ENCODE assay signal across 8 mouse cellular contexts in genomic region chr5:149015335-149016201, GRCm38 (mm10). TPM values are rescaled to one million over a fixed set of nuclear protein-coding genes. Genes with fewer than 3 reads are reported as not detected.
DNase-seq lines count a peak whose midpoint lies in the region; ATAC-seq lines count a peak whose summit lies in the region.

No protein-coding gene starts in this region.

- H3K27me3 ChIP-seq in forebrain, embryonic 14.5 days (replicated peaks; ENCODE audit: control insufficient read depth, insufficient read depth, low read length) = no peaks in the 10 kb centered on the region
- H3K27me3 ChIP-seq in kidney, embryonic 14.5 days (ENCODE audit: control insufficient read depth, insufficient read depth, low read length) = no peaks in the 10 kb centered on the region
- peaks cover 2% of the 10 kb centered on the region; the same call in 1 of the 2 replicates for H3K27me3 ChIP-seq in midbrain, embryonic 11.5 days (ENCODE audit: control insufficient read depth, insufficient read depth, low read length)

- H3K4me1 ChIP-seq in forebrain, embryonic 14.5 days (ENCODE audit: control insufficient read depth, insufficient read depth, low read length) = peaks cover 7% of the 10 kb centered on the region; the same call in 1 of the 2 replicates
- peaks cover 13% of the 10 kb centered on the region for H3K4me1 ChIP-seq in kidney, embryonic 14.5 days (ENCODE audit: control insufficient read depth, insufficient read depth, low read length)
- H3K4me1 ChIP-seq in midbrain, embryonic 11.5 days (ENCODE audit: control insufficient read depth, insufficient read depth, low read length) = peaks cover 4% of the 10 kb centered on the region; the same call in 1 of the 2 replicates

- H3K27ac ChIP-seq in forebrain, embryonic 14.5 days (ENCODE audit: low read depth, low read length) = no peak overlapping the region
- H3K27ac ChIP-seq in kidney, embryonic 14.5 days (ENCODE audit: low read depth, low read length) = no peak overlapping the region
- H3K27ac ChIP-seq in midbrain, embryonic 11.5 days (ENCODE audit: low read depth, low read length) = no peak overlapping the region

- no peaks in the 10 kb centered on the region for H3K36me3 ChIP-seq in forebrain, embryonic 14.5 days (ENCODE audit: control insufficient read depth, insufficient read depth, low read length)
- H3K36me3 ChIP-seq in kidney, embryonic 14.5 days (ENCODE audit: control insufficient read depth, insufficient read depth, low read length) = no peaks in the 10 kb centered on the region
- H3K36me3 ChIP-seq in midbrain, embryonic 11.5 days (ENCODE audit: control insufficient read depth, insufficient read depth, low read length) = no peaks in the 10 kb centered on the region

- H3K9me3 ChIP-seq in forebrain, embryonic 14.5 days (replicated peaks; ENCODE audit: control insufficient read depth, low read length) = no peaks in the 10 kb centered on the region
- no peaks in the 10 kb centered on the region for H3K9me3 ChIP-seq in kidney, embryonic 14.5 days (ENCODE audit: control insufficient read depth, low read length)
- H3K9me3 ChIP-seq in midbrain, embryonic 11.5 days (ENCODE audit: control insufficient read depth, low read length) = no peaks in the 10 kb centered on the region

- H3K4me2 ChIP-seq in forebrain, embryonic 14.5 days (ENCODE audit: low read length) = peak overlapping the region; percentile 90
- peak overlapping the region; percentile 91 for H3K4me2 ChIP-seq in kidney, embryonic 14.5 days (replicated peaks; ENCODE audit: low read depth, low read length)
- peak overlapping the region; percentile 88 for H3K4me2 ChIP-seq in midbrain, embryonic 11.5 days

- 2% methylated on average over 35 of the region's 37 CpGs for WGBS in forebrain, embryonic 14.5 days
- WGBS in kidney, embryonic 14.5 days = 1% methylated on average over 32 of the region's 37 CpGs
- WGBS in midbrain, embryonic 11.5 days = 3% methylated on average over 33 of the region's 37 CpGs

- DNase-seq in kidney, adult 11 months = peak; percentile 28
- no peak for DNase-seq in kidney, adult 8-10 months
- DNase-seq in forebrain, embryonic 14.5 days (ENCODE audit: low spot score) = peak; percentile 29
- peak; percentile 94 for DNase-seq in midbrain, embryonic 11.5 days (ENCODE audit: low spot score, missing footprints)
- DNase-seq in thymus, postnatal 14 days = peak; percentile 45
- DNase-seq in urinary bladder, postnatal 4 days (ENCODE audit: low spot score in 2 of 2) = no peak

- peak overlapping the region; percentile 41 for H3K4me3 ChIP-seq in forebrain, embryonic 14.5 days (ENCODE audit: low read depth, low read length)
- peak overlapping the region; percentile 53 for H3K4me3 ChIP-seq in kidney, embryonic 14.5 days (ENCODE audit: low read length)
- peak overlapping the region; percentile 44 for H3K4me3 ChIP-seq in midbrain, embryonic 11.5 days (ENCODE audit: low read depth, low read length)

- H3K9ac ChIP-seq in forebrain, embryonic 14.5 days (ENCODE audit: low read length) = peak overlapping the region; percentile 69
- peak overlapping the region; percentile 78 for H3K9ac ChIP-seq in kidney, embryonic 14.5 days (ENCODE audit: low read depth, low read length)
- peak overlapping the region; percentile 73 for H3K9ac ChIP-seq in midbrain, embryonic 11.5 days (ENCODE audit: low read length)

- peak; percentile 83 for ATAC-seq in activated CD4-positive, CD25-positive, alpha-beta regulatory T cell, adult 4 months
- peak; percentile 65 for ATAC-seq in forebrain, embryonic 14.5 days
- peak; percentile 78 for ATAC-seq in kidney, embryonic 14.5 days (ENCODE audit: low FRiP score, low TSS enrichment)
- ATAC-seq in midbrain, embryonic 11.5 days (ENCODE audit: low FRiP score) = peak; percentile 79

RNA-seq across cellular contexts. Expression of gene Gm42791, which starts 20.6 kb away (rescaled TPM):
- not detected for polyA plus RNA-seq in activated CD4-positive, CD25-positive, alpha-beta regulatory T cell, adult 4 months (2017; shearing (Covaris generic))
- 8.4 TPM in 1 of 2 replicates, not detected in the other for polyA plus RNA-seq in forebrain, embryonic 14.5 days (2014; fragmentation: Nextera tagmentation; extraction: Ambion mirVana)
- polyA plus RNA-seq in kidney, embryonic 14.5 days (2014; fragmentation: Nextera tagmentation; extraction: Ambion mirVana) = 0.47 TPM in 1 of 2 replicates, not detected in the other
- polyA plus RNA-seq in midbrain, embryonic 11.5 days (2014; fragmentation: Nextera tagmentation; extraction: Ambion mirVana) = 2.0 TPM in 1 of 2 replicates, not detected in the other

Comparison
In these comparisons a context has a peak if more than half of its experiments do, and no peak if none do; other contexts are left out.
1. DNase-seq: peak in kidney, adult 11 months (single experiment), forebrain, embryonic 14.5 days (single experiment), midbrain, embryonic 11.5 days (single experiment) and thymus, postnatal 14 days (single experiment); none in kidney, adult 8-10 months (0 of 2) and urinary bladder, postnatal 4 days (0 of 2).
2. Peak in every context shown above with its lines, with median percentiles within 50 percentile points of each other: ATAC-seq, H3K4me2 ChIP-seq, H3K4me3 ChIP-seq and H3K9ac ChIP-seq.